Mouse (Mus musculus) midbrain, postnatal 0 days (tissue): ENCODE measurements at regions not wholly inside any gene's neighbourhood (a gene's known extent, or its start where the extent isn't known, plus 50 kb on each side); places are given as distances from the start of the nearest gene placed in this dataset.

Experiments used
- ATAC-seq: fragments of 200-750 bp; cut with Nextera tagmentation; 2 replicates; pipeline ENCODE4 v1.8.0; 2017; ENCODE audit warnings: moderate number of reproducible peaks, mild to moderate bottlenecking, moderate TSS enrichment, moderate library complexity; ENCODE audit not compliant: low FRiP score
- DNase-seq: peaks from one replicate; pipeline ENCODE4 v3.0.0-alpha.2; 2015; ENCODE audit warnings: low spot score
- H3K27ac ChIP-seq: fragments of 300-500 bp; sonication (generic); 2 replicates; pipeline ENCODE4 v1.5.1; 2014; ENCODE audit warnings: low read depth, mild to moderate bottlenecking, low read length, mixed read lengths
- H3K27me3 ChIP-seq: fragments of 300-500 bp; sonication (generic); 2 replicates; pipeline ENCODE4 v1.6.1; 2014; ENCODE audit warnings: low read length, control low read depth, mixed read lengths; ENCODE audit not compliant: insufficient read depth
- H3K36me3 ChIP-seq: fragments of 300-500 bp; sonication (generic); 2 replicates; pipeline ENCODE4 v1.6.1; 2014; ENCODE audit warnings: low read length, control low read depth, mixed read lengths; ENCODE audit not compliant: insufficient read depth
- H3K4me1 ChIP-seq: fragments of 300-500 bp; sonication (generic); 2 replicates; pipeline ENCODE4 v1.6.1; 2014; ENCODE audit warnings: mild to moderate bottlenecking, control low read depth, antibody characterized with exemption, low read length, mixed read lengths; ENCODE audit not compliant: insufficient read depth
- H3K4me2 ChIP-seq: fragments of 300-500 bp; sonication (generic); 2 replicates; pipeline ENCODE4 v1.6.1; 2014; ENCODE audit warnings: low read depth, mild to moderate bottlenecking, low read length, mixed read lengths; ENCODE audit not compliant: poor library complexity, severe bottlenecking
- H3K4me3 ChIP-seq: fragments of 300-500 bp; sonication (generic); 2 replicates; pipeline ENCODE4 v1.5.1; 2014; ENCODE audit warnings: low read depth, mild to moderate bottlenecking, low read length, moderate library complexity
- H3K9ac ChIP-seq: fragments of 300-500 bp; sonication (generic); replicated peaks from 2 replicates; pipeline ENCODE4 v1.6.1; 2014; ENCODE audit warnings: mild to moderate bottlenecking, low read length, moderate library complexity, mixed read lengths; ENCODE audit not compliant: poor library complexity, severe bottlenecking
- H3K9me3 ChIP-seq: fragments of 300-500 bp; sonication (generic); 2 replicates; pipeline ENCODE4 v1.6.1; 2016; ENCODE audit warnings: low read length, control low read depth
- CTCF ChIP-seq: IDR thresholded peaks from 2 replicates; pipeline ENCODE4 v1.5.1; 2016; ENCODE audit warnings: antibody characterized with exemption, mild to moderate bottlenecking
- WGBS: fragments of 180-500 bp; shearing (Covaris S2); extraction: QIAGEN DNeasy Blood & Tissue Kit; methylation state at CpG from one replicate; pipeline ENCODE4 v1.1.7; 2014; 5-methylcytosine and 5-hydroxymethylcytosine counted together

DNA sequence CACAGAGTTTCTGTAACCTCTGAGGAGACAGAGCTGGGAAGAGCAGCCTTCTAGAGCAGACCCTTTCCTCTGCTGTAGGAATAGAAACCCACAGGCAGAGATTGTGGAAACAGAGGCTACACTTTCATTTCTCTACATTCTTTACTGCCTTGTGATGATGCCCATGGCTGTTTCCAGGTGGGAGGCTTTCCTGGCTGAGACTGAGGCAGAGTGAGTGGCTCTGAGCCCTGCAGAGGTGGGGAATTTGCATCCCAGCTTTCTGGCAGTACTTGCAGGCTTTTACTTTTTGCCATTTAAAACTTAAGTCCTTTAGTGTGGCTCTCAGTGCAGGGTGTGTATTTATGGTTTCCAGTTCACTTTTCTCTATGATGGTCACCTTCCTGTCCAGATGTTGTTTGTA lies 50.5 kb upstream of the Slc22a23 start:
- Histone ChIP-seq H3K4me3 (no peak overlapping the region), H3K27ac (no peak overlapping the region), H3K36me3 (no peaks in the 10 kb centered on the region), H3K9me3 (no peaks in the 10 kb centered on the region), H3K9ac (no peak overlapping the region), H3K4me1 (no peaks in the 10 kb centered on the region), H3K4me2 (no peak overlapping the region), H3K27me3 (no peaks in the 10 kb centered on the region)
- TF ChIP-seq CTCF = no peak
- DNase-seq (no peak), ATAC-seq (no peak)

- Histone ChIP-seq H3K27ac (no peak overlapping the region), H3K4me2 (no peak overlapping the region), H3K9ac (no peak overlapping the region), H3K36me3 (no peaks in the 10 kb centered on the region), H3K4me1 (no peaks in the 10 kb centered on the region), H3K27me3 (no peaks in the 10 kb centered on the region), H3K9me3 (no peaks in the 10 kb centered on the region), H3K4me3 (no peak overlapping the region)
- no peak for TF ChIP-seq CTCF
- 79% methylated on average over 1 of the region's 1 CpGs for WGBS
- no peak for ATAC-seq
- no peak for DNase-seq
Measured at GRCm38 (mm10) chr13:34395010-34395409, 50.0 kb upstream of the Slc22a23 start.
